Mouse (Mus musculus) heart, embryonic 16.5 days (tissue): Measurements from ENCODE around the gene Adamtsl4. TPM values are rescaled to one million over a fixed set of nuclear protein-coding genes. Genes with fewer than 3 reads are reported as not detected.

Source experiments
- ATAC-seq: fragments of 200-750 bp; cut with Nextera tagmentation; replicated peaks from 2 replicates; pipeline ENCODE4 v1.8.0; 2017; ENCODE audit warnings: moderate number of reproducible peaks; ENCODE audit not compliant: insufficient read depth, low FRiP score; ENCODE audit errors: extremely low read depth
- H3K27ac ChIP-seq: fragments of 300-500 bp; sonication (generic); 2 replicates; pipeline ENCODE4 v1.5.1; 2014; ENCODE audit warnings: mild to moderate bottlenecking, low read length, control low read depth, moderate library complexity
- H3K27me3 ChIP-seq: fragments of 300-500 bp; sonication (generic); 2 replicates; pipeline ENCODE4 v1.6.1; 2014; ENCODE audit warnings: low read length, mixed read lengths; ENCODE audit not compliant: control insufficient read depth, insufficient read depth
- H3K36me3 ChIP-seq: fragments of 300-500 bp; sonication (generic); 2 replicates; pipeline ENCODE4 v1.6.1; 2014; ENCODE audit not compliant: control insufficient read depth, insufficient read depth
- H3K4me1 ChIP-seq: fragments of 300-500 bp; sonication (generic); 2 replicates; pipeline ENCODE4 v1.6.1; 2014; ENCODE audit warnings: low read length, mixed read lengths; ENCODE audit not compliant: control insufficient read depth, insufficient read depth
- H3K4me2 ChIP-seq: fragments of 300-500 bp; sonication (generic); 2 replicates; pipeline ENCODE4 v1.6.1; 2014; ENCODE audit warnings: low read depth, mild to moderate bottlenecking, control low read depth, low read length
- H3K4me3 ChIP-seq: fragments of 300-500 bp; sonication (generic); 2 replicates; pipeline ENCODE4 v1.5.1; 2014; ENCODE audit warnings: mild to moderate bottlenecking, control low read depth, low read length
- H3K9ac ChIP-seq: fragments of 300-500 bp; sonication (generic); 2 replicates; pipeline ENCODE4 v1.6.1; 2014; ENCODE audit warnings: low read length, control low read depth
- H3K9me3 ChIP-seq: fragments of 300-500 bp; sonication (generic); replicated peaks from 2 replicates; pipeline ENCODE4 v1.6.1; 2016; ENCODE audit warnings: low read length; ENCODE audit not compliant: control insufficient read depth
- WGBS: fragments of 180-500 bp; shearing (Covaris S2); extraction: QIAGEN DNeasy Blood & Tissue Kit; methylation state at CpG from one replicate; pipeline ENCODE4 v1.1.7; 2014; 5-methylcytosine and 5-hydroxymethylcytosine counted together
- polyA plus RNA-seq: library from polyadenylated mRNA; unstranded; fragments of >200 nt; fragmentation: Nextera tagmentation; extraction: Ambion mirVana; gene quantifications from 2 replicates; pipeline ENCODE4 v1.2.1, GENCODE M21; 2015

The Adamtsl4 gene
- polyA plus RNA-seq, 1 experiment from 2014 or later = 13.7 TPM

- H3K4me2 ChIP-seq = no peak overlapping the region
- H3K27me3 ChIP-seq = no peaks in the 10 kb centered on the region
- no peaks in the 10 kb centered on the region for H3K36me3 ChIP-seq
- 41% methylated on average over 7 of the region's 7 CpGs for WGBS
- peaks cover 4% of the 10 kb centered on the region; the same call in 1 of the 2 replicates for H3K4me1 ChIP-seq
- H3K9me3 ChIP-seq = no peaks in the 10 kb centered on the region
- no peak overlapping the region for H3K9ac ChIP-seq
- ATAC-seq = no peak
- no peak overlapping the region for H3K4me3 ChIP-seq
- no peak overlapping the region for H3K27ac ChIP-seq
These were observed 39.1 kb upstream of the Adamtsl4 start for GRCm38 (mm10) chr3:95726696-95727358.

GRCm38 (mm10) chr3:95725863-95726262 lies 38.1 kb upstream of the Adamtsl4 start:
- 78% methylated on average over 7 of the region's 7 CpGs for WGBS
- Histone ChIP-seq H3K27me3 (no peaks in the 10 kb centered on the region), H3K9ac (no peak overlapping the region), H3K4me2 (no peak overlapping the region), H3K9me3 (no peaks in the 10 kb centered on the region), H3K27ac (no peak overlapping the region), H3K4me1 (peaks cover 4% of the 10 kb centered on the region; the same call in 1 of the 2 replicates), H3K4me3 (no peak overlapping the region), H3K36me3 (no peaks in the 10 kb centered on the region)
- no peak for ATAC-seq

- 67% methylated on average over 3 of the region's 3 CpGs for WGBS
- ATAC-seq = 0 out of 2 replicates have a peak, but pooled peaks have one; percentile 28
- Histone ChIP-seq H3K4me1 (no peaks in the 10 kb centered on the region), H3K9ac (no peak overlapping the region), H3K36me3 (no peaks in the 10 kb centered on the region), H3K27me3 (no peaks in the 10 kb centered on the region), H3K9me3 (no peaks in the 10 kb centered on the region), H3K4me3 (no peak overlapping the region), H3K4me2 (no peak overlapping the region), H3K27ac (no peak overlapping the region)
These were observed 34.7 kb upstream of the Adamtsl4 start for GRCm38 (mm10) chr3:95722386-95722785.

GRCm38 (mm10) chr3:95718153-95718552 lies 30.4 kb upstream of the Adamtsl4 start:
- H3K4me1 ChIP-seq = no peaks in the 10 kb centered on the region
- 80% methylated on average over 2 of the region's 2 CpGs for WGBS
- H3K27ac ChIP-seq = no peak overlapping the region
- H3K4me3 ChIP-seq = no peak overlapping the region
- H3K27me3 ChIP-seq = no peaks in the 10 kb centered on the region
- no peak for ATAC-seq
- H3K4me2 ChIP-seq = no peak overlapping the region
- no peak overlapping the region for H3K9ac ChIP-seq
- peaks cover 2% of the 10 kb centered on the region; the same call in 1 of the 2 replicates for H3K9me3 ChIP-seq
- H3K36me3 ChIP-seq = no peaks in the 10 kb centered on the region

- ATAC-seq = no peak
- H3K27me3 ChIP-seq = no peaks in the 10 kb centered on the region
- no peaks in the 10 kb centered on the region for H3K36me3 ChIP-seq
- H3K27ac ChIP-seq = no peak overlapping the region
- no peaks in the 10 kb centered on the region for H3K4me1 ChIP-seq
- H3K4me3 ChIP-seq = no peak overlapping the region
- H3K4me2 ChIP-seq = no peak overlapping the region
- WGBS = 81% methylated on average over 1 of the region's 1 CpGs
- no peak overlapping the region for H3K9ac ChIP-seq
- peaks cover 5% of the 10 kb centered on the region; the same call in 1 of the 2 replicates for H3K9me3 ChIP-seq
These were observed 28.4 kb upstream of the Adamtsl4 start for GRCm38 (mm10) chr3:95716075-95716474.

- H3K36me3 ChIP-seq = no peaks in the 10 kb centered on the region
- no peak overlapping the region for H3K27ac ChIP-seq
- H3K4me1 ChIP-seq = no peaks in the 10 kb centered on the region
- no peaks in the 10 kb centered on the region for H3K27me3 ChIP-seq
- no peak overlapping the region for H3K4me3 ChIP-seq
- no peak overlapping the region for H3K9ac ChIP-seq
- peaks cover 5% of the 10 kb centered on the region; the same call in 1 of the 2 replicates for H3K9me3 ChIP-seq
- no peak overlapping the region for H3K4me2 ChIP-seq
- ATAC-seq = no peak
These were observed 22.2 kb upstream of the Adamtsl4 start for GRCm38 (mm10) chr3:95709967-95710366.

GRCm38 (mm10) chr3:95709044-95709443 lies 21.3 kb upstream of the Adamtsl4 start:
- H3K9ac ChIP-seq = no peak overlapping the region
- no peaks in the 10 kb centered on the region for H3K27me3 ChIP-seq
- H3K9me3 ChIP-seq = peaks cover 5% of the 10 kb centered on the region; the same call in 1 of the 2 replicates
- no peak overlapping the region for H3K27ac ChIP-seq
- no peak overlapping the region for H3K4me3 ChIP-seq
- H3K4me1 ChIP-seq = no peaks in the 10 kb centered on the region
- H3K4me2 ChIP-seq = no peak overlapping the region
- 92% methylated on average over 4 of the region's 4 CpGs for WGBS
- ATAC-seq = no peak
- no peaks in the 10 kb centered on the region for H3K36me3 ChIP-seq

GRCm38 (mm10) chr3:95707497-95707896 lies 19.8 kb upstream of the Adamtsl4 start:
- Histone ChIP-seq H3K27ac (no peak overlapping the region), H3K36me3 (no peaks in the 10 kb centered on the region), H3K4me1 (no peaks in the 10 kb centered on the region), H3K9me3 (no peaks in the 10 kb centered on the region), H3K4me2 (no peak overlapping the region), H3K4me3 (no peak overlapping the region), H3K9ac (no peak overlapping the region), H3K27me3 (no peaks in the 10 kb centered on the region)
- ATAC-seq = no peak
- WGBS = 78% methylated on average over 7 of the region's 7 CpGs

- Histone ChIP-seq H3K9me3 (no peaks in the 10 kb centered on the region), H3K36me3 (no peaks in the 10 kb centered on the region), H3K4me3 (no peak overlapping the region), H3K27ac (no peak overlapping the region), H3K4me2 (no peak overlapping the region), H3K9ac (no peak overlapping the region), H3K4me1 (peaks cover 8% of the 10 kb centered on the region), H3K27me3 (no peaks in the 10 kb centered on the region)
- ATAC-seq = no peak
- 86% methylated on average over 4 of the region's 4 CpGs for WGBS
These were observed 18.6 kb upstream of the Adamtsl4 start for GRCm38 (mm10) chr3:95706273-95706672.
